Mouse (Mus musculus): ENCODE measurements around the gene Aldob.

GRCm38 (mm10) chr4:49549383-49549782, at the start of gene Aldob:
- TF ChIP-seq CTCF (IDR thresholded peaks at IDR 0.05; ENCODE audit: control insufficient read depth, insufficient read depth, low read length) (no peak), POLR2A (IDR thresholded peaks at IDR 0.05; ENCODE audit: borderline replicate concordance, control insufficient read depth, low read depth, low read length) (no peak)

Data from bone marrow, adult 2 months (tissue).